Mouse (Mus musculus): ENCODE measurements at regions not wholly inside any gene's neighbourhood (a gene's known extent, or its start where the extent isn't known, plus 50 kb on each side); places are given as distances from the start of the nearest gene placed in this dataset.

DNA sequence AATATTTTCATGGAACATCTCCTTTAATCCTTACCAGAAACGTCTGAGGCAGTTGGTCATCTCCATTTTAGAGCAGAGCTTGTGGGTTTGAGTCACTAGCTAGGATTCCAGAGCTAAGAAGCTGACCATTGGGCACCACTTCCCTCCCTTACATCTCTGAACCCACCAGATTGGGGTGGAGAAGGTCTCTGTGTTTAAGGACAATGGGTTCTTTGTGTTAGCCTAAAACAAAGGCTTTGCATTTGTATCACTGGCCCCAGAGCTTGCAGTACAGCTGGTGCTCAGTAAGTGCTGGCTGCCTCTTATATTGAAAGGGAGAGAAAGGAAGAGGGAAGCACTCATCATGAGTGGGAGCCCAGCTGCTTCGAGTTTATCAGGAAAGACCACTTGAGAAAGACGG lies 401.9 kb upstream of the Slc30a5 start:
- no peak overlapping the region for H3K4me3 ChIP-seq
- no peak for ATAC-seq (ENCODE audit: extremely low read depth, insufficient number of reproducible peaks, low FRiP score, low TSS enrichment)
- no peaks in the 10 kb centered on the region for H3K9me3 ChIP-seq
- H3K4me1 ChIP-seq = peaks cover 23% of the 10 kb centered on the region
- no peak overlapping the region for H3K4me2 ChIP-seq
- no peak overlapping the region for H3K27ac ChIP-seq (replicated peaks)
- H3K36me3 ChIP-seq = no peaks in the 10 kb centered on the region
- H3K9ac ChIP-seq = no peak overlapping the region
- no peaks in the 10 kb centered on the region for H3K27me3 ChIP-seq (replicated peaks)
- 26% methylated on average over 3 of the region's 3 CpGs for WGBS

DNA sequence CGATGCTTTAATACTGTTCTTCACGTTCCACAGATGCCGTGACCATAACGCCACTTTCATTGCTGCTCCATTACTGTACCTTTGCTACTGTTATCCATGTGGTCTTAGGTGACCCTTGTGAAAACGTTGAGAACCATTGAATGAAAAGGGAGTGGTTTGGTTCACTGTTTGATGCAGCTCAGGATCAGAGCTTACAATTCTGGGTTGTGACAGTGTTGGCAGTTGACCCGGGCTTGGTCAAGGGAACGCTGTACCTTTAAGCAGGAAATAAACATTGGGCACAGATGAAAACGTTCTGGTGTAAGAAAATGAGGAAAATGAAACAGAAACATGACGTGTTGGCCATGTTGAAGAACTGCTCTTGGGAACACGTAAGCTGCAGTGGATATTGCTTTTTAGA lies 401.3 kb upstream of the Slc30a5 start:
- ATAC-seq (ENCODE audit: extremely low read depth, insufficient number of reproducible peaks, low FRiP score, low TSS enrichment) = no peak
- H3K4me1 ChIP-seq = peaks cover 23% of the 10 kb centered on the region
- H3K27ac ChIP-seq (replicated peaks) = no peak overlapping the region
- H3K9me3 ChIP-seq = no peaks in the 10 kb centered on the region
- H3K9ac ChIP-seq = no peak overlapping the region
- H3K36me3 ChIP-seq = no peaks in the 10 kb centered on the region
- no peaks in the 10 kb centered on the region for H3K27me3 ChIP-seq (replicated peaks)
- 72% methylated on average over 10 of the region's 10 CpGs for WGBS
- H3K4me3 ChIP-seq = no peak overlapping the region
- no peak overlapping the region for H3K4me2 ChIP-seq

DNA sequence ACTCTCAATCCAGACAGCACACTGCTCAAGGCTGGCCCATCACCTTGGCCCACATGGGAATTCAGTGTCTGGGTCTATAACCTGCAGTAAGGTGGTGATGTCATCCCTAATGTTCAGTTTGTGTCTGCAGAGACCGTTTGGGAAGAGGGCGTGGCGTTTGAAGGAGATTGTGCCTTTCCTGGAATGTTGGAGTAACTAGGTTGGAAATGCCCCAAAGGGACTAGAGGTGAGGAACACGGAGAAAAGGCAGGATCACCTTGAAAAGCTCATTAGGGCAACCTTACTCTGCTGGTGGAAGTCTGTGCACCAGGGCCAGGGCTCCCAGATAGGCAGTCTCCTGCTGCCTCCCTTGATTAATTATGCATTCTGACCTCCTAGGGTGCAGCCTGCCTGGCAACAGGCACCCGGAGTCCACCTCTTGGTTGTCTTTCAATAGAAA lies 400.6 kb upstream of the Slc30a5 start:
- WGBS = 26% methylated on average over 5 of the region's 5 CpGs
- H3K27me3 ChIP-seq (replicated peaks) = no peaks in the 10 kb centered on the region
- peaks cover 23% of the 10 kb centered on the region for H3K4me1 ChIP-seq
- ATAC-seq (ENCODE audit: extremely low read depth, insufficient number of reproducible peaks, low FRiP score, low TSS enrichment) = no peak
- H3K4me2 ChIP-seq = peak overlapping the region; percentile 50
- H3K9ac ChIP-seq = 0 out of 2 replicates have a peak overlapping the region, but pooled peaks have one; percentile 44
- no peak overlapping the region for H3K4me3 ChIP-seq
- peak overlapping the region; percentile 79 for H3K27ac ChIP-seq (replicated peaks)
- no peaks in the 10 kb centered on the region for H3K36me3 ChIP-seq
- no peaks in the 10 kb centered on the region for H3K9me3 ChIP-seq

DNA sequence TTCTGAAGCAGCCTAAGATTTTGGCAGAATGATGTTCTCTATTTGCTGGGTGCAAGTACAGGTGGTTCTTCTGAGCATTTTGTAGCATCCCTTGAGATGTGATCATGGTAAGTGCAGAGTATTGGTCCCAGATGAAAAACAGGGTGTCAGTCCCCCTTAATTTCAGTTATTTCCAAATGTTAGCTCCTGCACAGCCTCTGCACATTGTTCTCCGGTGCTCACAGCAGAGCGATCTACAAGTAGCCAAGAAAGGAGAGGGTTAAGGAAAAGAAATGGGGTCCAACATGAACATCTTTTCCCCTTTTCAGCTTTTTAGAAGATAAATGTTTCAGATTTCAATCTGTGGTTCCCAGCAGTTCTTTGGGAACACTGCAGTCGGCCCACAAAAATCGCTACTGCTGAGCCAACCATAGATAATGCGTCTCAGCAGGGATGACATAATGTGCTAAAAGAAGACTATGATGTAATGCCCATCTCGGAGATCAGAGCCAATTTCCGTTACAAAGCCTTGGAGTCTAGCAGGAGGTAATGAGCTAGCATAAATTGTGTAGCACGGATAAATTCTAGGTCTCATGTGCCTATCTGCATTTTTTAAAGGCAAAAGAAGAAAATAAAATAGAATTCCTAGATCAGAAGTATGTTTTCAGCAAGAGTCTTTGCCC lies 400.1 kb upstream of the Slc30a5 start:
- 24% methylated on average over 8 of the region's 8 CpGs for WGBS
- H3K4me1 ChIP-seq = peaks cover 21% of the 10 kb centered on the region
- H3K9ac ChIP-seq = peak overlapping the region; percentile 69
- H3K27ac ChIP-seq (replicated peaks) = peak overlapping the region; percentile 79
- peak overlapping the region; percentile 50 for H3K4me2 ChIP-seq
- ATAC-seq (ENCODE audit: extremely low read depth, insufficient number of reproducible peaks, low FRiP score, low TSS enrichment) = peak; percentile 58
- H3K9me3 ChIP-seq = no peaks in the 10 kb centered on the region
- no peaks in the 10 kb centered on the region for H3K36me3 ChIP-seq
- H3K4me3 ChIP-seq = no peak overlapping the region
- no peaks in the 10 kb centered on the region for H3K27me3 ChIP-seq (replicated peaks)

DNA sequence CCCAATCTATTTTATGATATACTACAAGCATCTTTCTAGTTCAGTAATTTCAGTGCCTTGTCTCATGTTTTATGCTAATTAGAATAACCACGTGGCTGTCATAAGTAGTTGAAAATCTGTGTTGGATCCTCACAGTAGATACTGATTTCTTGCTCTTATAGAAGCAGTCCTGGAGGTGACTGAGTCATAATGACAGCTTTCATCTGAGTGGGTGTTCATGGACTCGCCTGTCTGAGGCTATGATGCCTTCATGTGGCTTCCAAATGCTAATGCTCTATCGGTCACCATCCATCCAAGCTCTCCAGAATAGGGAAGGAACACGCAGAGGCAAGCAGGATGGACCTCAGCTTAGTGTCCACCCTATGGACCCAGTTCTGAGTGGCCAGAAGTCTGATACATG lies 396.6 kb upstream of the Slc30a5 start:
- no peak for ATAC-seq (ENCODE audit: extremely low read depth, insufficient number of reproducible peaks, low FRiP score, low TSS enrichment)
- Histone ChIP-seq H3K4me2 (no peak overlapping the region), H3K4me1 (peaks cover 16% of the 10 kb centered on the region), H3K9ac (no peak overlapping the region), H3K27me3 (replicated peaks) (no peaks in the 10 kb centered on the region), H3K27ac (replicated peaks) (no peak overlapping the region), H3K9me3 (no peaks in the 10 kb centered on the region), H3K4me3 (no peak overlapping the region), H3K36me3 (no peaks in the 10 kb centered on the region)
- WGBS = 78% methylated on average over 4 of the region's 4 CpGs

DNA sequence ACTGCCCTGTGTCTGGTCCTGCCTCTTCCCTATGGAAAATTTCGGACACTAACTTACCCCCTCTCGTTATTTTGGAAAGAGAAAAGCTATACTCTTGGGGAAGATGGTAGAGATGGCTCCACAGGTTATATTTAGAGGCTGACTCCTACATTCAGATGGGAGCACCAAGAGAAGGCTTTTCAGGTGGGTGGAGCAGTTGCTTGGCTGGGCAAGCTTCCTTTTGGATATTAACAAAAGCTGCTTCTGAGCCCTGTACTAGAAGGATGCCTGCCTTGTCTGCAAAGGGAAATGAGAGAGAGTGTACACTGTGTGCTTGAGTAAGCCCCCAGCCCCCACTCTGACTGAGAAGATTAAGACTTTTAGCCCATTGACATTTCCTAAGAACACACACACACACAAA lies 392.1 kb upstream of the Slc30a5 start:
- ATAC-seq (ENCODE audit: extremely low read depth, insufficient number of reproducible peaks, low FRiP score, low TSS enrichment) = no peak
- no peaks in the 10 kb centered on the region for H3K27me3 ChIP-seq (replicated peaks)
- no peak overlapping the region for H3K9ac ChIP-seq
- no peak overlapping the region for H3K27ac ChIP-seq (replicated peaks)
- no peaks in the 10 kb centered on the region for H3K4me1 ChIP-seq
- H3K4me2 ChIP-seq = no peak overlapping the region
- H3K9me3 ChIP-seq = no peaks in the 10 kb centered on the region
- WGBS = 69% methylated on average over 2 of the region's 2 CpGs
- H3K4me3 ChIP-seq = no peak overlapping the region
- H3K36me3 ChIP-seq = no peaks in the 10 kb centered on the region

DNA sequence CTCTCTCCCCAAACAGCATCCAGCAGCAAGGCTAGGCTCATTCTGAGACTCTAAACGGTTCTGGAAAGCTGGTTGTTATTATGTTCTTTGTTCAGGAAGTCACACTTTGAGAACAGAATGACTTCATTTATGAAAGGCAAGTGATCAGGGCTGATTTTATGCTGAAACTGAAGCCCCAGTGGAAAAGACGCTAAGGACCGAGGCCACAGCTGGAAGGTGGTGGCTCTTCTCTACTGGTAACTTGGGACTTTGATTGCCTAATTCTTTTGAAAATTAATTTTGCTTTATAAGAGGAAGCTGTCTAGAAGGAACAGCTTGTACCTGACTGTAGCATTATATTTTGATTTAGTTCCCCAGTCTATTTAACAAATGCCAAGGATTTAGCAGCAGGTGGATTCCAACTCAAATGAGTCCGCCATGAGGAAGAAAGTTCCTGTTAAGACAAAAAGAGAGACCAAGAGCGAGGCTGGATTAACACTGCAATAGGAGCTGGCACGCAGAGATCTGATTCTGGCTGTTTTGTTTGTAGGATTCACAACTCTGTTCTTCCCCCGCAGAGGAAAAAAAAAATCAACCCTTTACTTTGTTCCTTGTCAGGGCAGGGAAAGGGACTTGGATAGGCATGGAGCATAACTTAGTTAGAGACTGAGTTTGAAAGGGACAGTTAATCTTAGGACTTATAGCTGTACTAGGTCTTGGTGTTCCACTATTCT lies 388.3 kb upstream of the Slc30a5 start:
- ATAC-seq (ENCODE audit: extremely low read depth, insufficient number of reproducible peaks, low FRiP score, low TSS enrichment) = no peak
- H3K4me2 ChIP-seq = no peak overlapping the region
- H3K9ac ChIP-seq = no peak overlapping the region
- no peak overlapping the region for H3K4me3 ChIP-seq
- 67% methylated on average over 7 of the region's 7 CpGs for WGBS
- H3K4me1 ChIP-seq = peaks cover 10% of the 10 kb centered on the region
- no peak overlapping the region for H3K27ac ChIP-seq (replicated peaks)
- no peaks in the 10 kb centered on the region for H3K9me3 ChIP-seq
- no peaks in the 10 kb centered on the region for H3K27me3 ChIP-seq (replicated peaks)
- no peaks in the 10 kb centered on the region for H3K36me3 ChIP-seq

DNA sequence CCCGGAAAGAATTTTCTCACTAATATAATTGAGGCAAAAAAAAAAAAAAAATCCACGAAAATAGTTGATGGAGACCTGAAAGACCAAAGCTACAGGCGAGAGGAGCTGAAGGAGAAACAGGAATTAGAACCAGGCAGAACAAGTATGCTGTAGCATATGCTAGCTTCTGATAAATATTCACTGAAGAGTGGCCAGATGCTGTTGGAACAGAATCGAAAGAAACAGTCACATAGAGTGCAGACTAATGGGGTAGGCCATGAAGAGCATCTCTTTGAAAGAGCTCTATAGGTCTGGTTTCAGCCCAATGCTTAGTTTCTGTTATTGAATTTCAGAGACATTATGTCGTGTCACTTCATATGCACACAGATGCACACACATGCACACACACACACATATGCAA lies 386.3 kb upstream of the Slc30a5 start:
- WGBS = 79% methylated on average over 5 of the region's 5 CpGs
- H3K36me3 ChIP-seq = no peaks in the 10 kb centered on the region
- H3K9me3 ChIP-seq = no peaks in the 10 kb centered on the region
- H3K27ac ChIP-seq (replicated peaks) = no peak overlapping the region
- H3K4me2 ChIP-seq = no peak overlapping the region
- no peak overlapping the region for H3K9ac ChIP-seq
- no peak for ATAC-seq (ENCODE audit: extremely low read depth, insufficient number of reproducible peaks, low FRiP score, low TSS enrichment)
- H3K27me3 ChIP-seq (replicated peaks) = no peaks in the 10 kb centered on the region
- H3K4me3 ChIP-seq = no peak overlapping the region
- H3K4me1 ChIP-seq = peaks cover 17% of the 10 kb centered on the region

DNA sequence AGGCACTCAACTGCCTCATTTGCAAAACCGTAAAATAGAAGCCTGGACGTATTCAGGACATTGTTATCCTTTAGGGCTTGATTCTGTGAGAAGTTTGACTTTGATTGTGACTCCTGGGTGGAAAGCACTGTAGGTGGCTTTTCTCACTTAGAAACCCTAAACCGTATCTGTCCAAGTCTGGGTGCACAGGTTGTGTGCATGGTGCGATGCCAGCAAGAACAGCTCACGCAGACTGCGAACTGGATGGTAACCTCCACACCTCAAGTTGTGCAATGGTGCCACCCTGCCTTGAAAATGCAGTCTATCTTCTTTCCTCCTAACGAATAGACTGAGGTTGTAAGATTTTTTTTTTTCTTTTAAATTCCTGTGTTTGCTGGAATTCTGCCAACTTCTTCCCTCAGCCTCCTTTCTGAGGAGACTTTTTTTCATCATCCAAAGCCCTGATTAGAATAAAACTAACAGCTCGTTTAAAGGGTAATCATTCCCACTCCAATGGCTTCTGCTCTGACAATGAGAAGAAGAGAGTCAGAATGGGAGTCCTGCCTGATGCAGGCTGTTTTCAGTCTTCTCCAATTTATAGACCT lies 383.8 kb upstream of the Slc30a5 start:
- Histone ChIP-seq H3K36me3 (no peaks in the 10 kb centered on the region), H3K9me3 (no peaks in the 10 kb centered on the region), H3K9ac (no peak overlapping the region), H3K4me1 (peaks cover 38% of the 10 kb centered on the region), H3K27ac (replicated peaks) (no peak overlapping the region), H3K4me3 (no peak overlapping the region), H3K27me3 (replicated peaks) (no peaks in the 10 kb centered on the region), H3K4me2 (no peak overlapping the region)
- WGBS = 69% methylated on average over 8 of the region's 8 CpGs
- ATAC-seq (ENCODE audit: extremely low read depth, insufficient number of reproducible peaks, low FRiP score, low TSS enrichment) = no peak

DNA sequence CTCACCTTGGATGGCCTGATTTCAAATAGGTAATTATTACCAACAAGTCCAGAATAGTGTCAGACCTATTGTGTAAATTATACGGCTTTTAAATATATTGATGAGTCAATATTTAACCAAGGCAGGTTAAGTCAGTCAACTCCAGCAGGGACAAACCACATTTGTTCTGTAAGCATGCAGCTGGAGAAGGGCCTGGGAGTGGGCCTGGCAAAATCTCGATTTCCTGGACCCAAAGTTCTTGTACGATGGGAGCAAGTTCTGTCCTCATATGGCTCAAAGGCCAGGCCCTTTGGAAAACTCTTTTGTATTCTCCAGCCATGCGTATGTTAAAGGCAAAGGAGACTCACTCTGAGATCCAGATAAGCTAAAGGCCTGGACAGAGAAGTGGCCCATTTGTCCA lies 383.2 kb upstream of the Slc30a5 start:
- Histone ChIP-seq H3K36me3 (no peaks in the 10 kb centered on the region), H3K27me3 (replicated peaks) (no peaks in the 10 kb centered on the region), H3K27ac (replicated peaks) (no peak overlapping the region), H3K9me3 (no peaks in the 10 kb centered on the region), H3K4me3 (no peak overlapping the region), H3K9ac (no peak overlapping the region), H3K4me2 (no peak overlapping the region), H3K4me1 (peaks cover 38% of the 10 kb centered on the region)
- WGBS = 70% methylated on average over 4 of the region's 4 CpGs
- no peak for ATAC-seq (ENCODE audit: extremely low read depth, insufficient number of reproducible peaks, low FRiP score, low TSS enrichment)

DNA sequence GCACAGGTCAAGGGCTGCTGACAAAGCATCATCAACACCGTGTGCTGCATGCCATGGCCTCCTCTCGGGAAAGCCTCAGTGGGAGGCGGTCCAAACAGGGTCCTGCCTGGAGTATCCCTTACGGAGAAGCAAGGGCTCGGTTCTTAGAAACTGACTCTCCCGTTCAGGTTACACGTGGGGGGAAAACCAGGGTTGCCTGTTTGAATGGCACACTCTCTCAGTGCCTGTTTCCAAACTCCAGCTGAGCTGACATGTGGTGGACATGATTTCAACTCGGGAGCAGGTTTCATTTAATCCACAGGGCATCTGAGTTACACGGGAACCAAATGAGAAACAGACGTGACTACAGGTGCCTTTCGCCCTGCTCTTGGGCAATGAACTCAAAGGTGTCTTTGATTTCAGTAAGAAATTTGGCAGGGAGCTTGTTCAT lies 382.6 kb upstream of the Slc30a5 start:
- H3K27ac ChIP-seq (replicated peaks) = no peak overlapping the region
- H3K36me3 ChIP-seq = no peaks in the 10 kb centered on the region
- WGBS = 46% methylated on average over 11 of the region's 11 CpGs
- H3K4me2 ChIP-seq = no peak overlapping the region
- no peaks in the 10 kb centered on the region for H3K9me3 ChIP-seq
- H3K4me3 ChIP-seq = no peak overlapping the region
- H3K27me3 ChIP-seq (replicated peaks) = no peaks in the 10 kb centered on the region
- no peak overlapping the region for H3K9ac ChIP-seq
- H3K4me1 ChIP-seq = peaks cover 38% of the 10 kb centered on the region
- no peak for ATAC-seq (ENCODE audit: extremely low read depth, insufficient number of reproducible peaks, low FRiP score, low TSS enrichment)
